Mouse (Mus musculus): Measurements from ENCODE around the gene Rhobtb3.

GRCm38 (mm10) chr13:75844833-75845518 is 98.7 kb downstream of the Rhobtb3 start:
- TF ChIP-seq CTCF (IDR thresholded peaks at IDR 0.05; ENCODE audit: control insufficient read depth, insufficient read depth, low read length) (no peak), POLR2A (IDR thresholded peaks at IDR 0.05; ENCODE audit: borderline replicate concordance, control insufficient read depth, low read depth, low read length) (no peak)
